Mouse (Mus musculus) spleen, adult 2 months (tissue): ENCODE data around the gene Limd1.

Source experiments
- CTCF ChIP-seq: fragments of 200-500 bp; IDR thresholded peaks from 2 replicates; pipeline ENCODE4 v1.5.1; 2011; ENCODE audit warnings: mild to moderate bottlenecking, inconsistent platforms; ENCODE audit not compliant: insufficient read depth, insufficient read length, insufficient replicate concordance; ENCODE audit errors: extremely low read depth
- POLR2A ChIP-seq: fragments of 200-500 bp; IDR thresholded peaks from 2 replicates; pipeline ENCODE4 v1.6.1; 2011; ENCODE audit warnings: low read depth, low read length, inconsistent platforms

DNA sequence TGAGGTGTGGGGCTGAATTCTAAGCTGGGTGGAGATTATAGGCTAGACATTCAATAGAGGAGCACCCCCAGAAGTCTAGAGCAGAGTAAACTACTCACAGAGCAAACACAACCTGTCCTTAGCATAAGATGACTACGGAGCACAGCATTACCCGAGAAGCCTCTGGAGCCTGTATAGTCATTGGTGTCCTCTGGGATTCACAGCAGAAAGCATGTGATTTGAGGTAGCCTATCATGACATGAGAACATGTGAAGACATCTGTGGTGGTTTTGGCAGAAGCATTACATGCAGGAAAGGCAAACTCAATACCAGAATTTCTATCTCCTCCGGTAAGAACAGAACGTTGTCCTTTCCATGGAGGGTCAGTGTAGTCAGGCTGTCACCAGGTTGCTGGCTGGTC, 7.1 kb downstream of the Limd1 start:
- no peak for TF ChIP-seq POLR2A
- TF ChIP-seq CTCF = no peak
